Mouse (Mus musculus): ENCODE measurements around the gene Osgin1.

- TF ChIP-seq MYOD1 (IDR thresholded peaks at IDR 0.05; ENCODE audit: control insufficient read depth in 1 of 3, insufficient read length in 2 of 3, low read depth in 2 of 3) (no peak), POLR2A (IDR thresholded peaks at IDR 0.05; ENCODE audit: insufficient read length, low read depth) (no peak), POLR2AphosphoS2 (IDR thresholded peaks at IDR 0.05; ENCODE audit: insufficient read length, low read depth) (no peak), CEBPB (IDR thresholded peaks at IDR 0.05; ENCODE audit: insufficient read depth, poor library complexity, severe bottlenecking) (no peak), MAX (IDR thresholded peaks at IDR 0.05; ENCODE audit: low read depth) (no peak), USF1 (IDR thresholded peaks at IDR 0.05; ENCODE audit: low read depth) (no peak), TCF12 (IDR thresholded peaks at IDR 0.05; ENCODE audit: insufficient read depth, poor library complexity, severe bottlenecking) (no peak), MYOG (IDR thresholded peaks at IDR 0.05; ENCODE audit: control insufficient read depth in 1 of 3, insufficient read depth in 1 of 3, insufficient read length in 2 of 3, low read depth in 2 of 3) (no peak)
Measured at GRCm38 (mm10) chr8:119400904-119401303, 33.0 kb upstream of the Osgin1 start.
